Mouse (Mus musculus) megakaryocyte, embryonic 14.5 days (primary cell): ENCODE measurements around the gene Akirin1.

ENCODE experiments used
- FLI1 ChIP-seq: IDR thresholded peaks from 2 replicates; pipeline ENCODE4 v1.6.1; 2012; ENCODE audit warnings: low read length, inconsistent platforms, mixed read lengths
- GATA1 ChIP-seq: IDR thresholded peaks from 3 replicates; pipeline ENCODE4 v1.6.1; 2012; ENCODE audit warnings: mixed read lengths, low read length, inconsistent platforms, borderline replicate concordance

GRCm38 (mm10) chr4:123693384-123693783 is 56.8 kb downstream of the Akirin1 start:
- TF ChIP-seq GATA1 (no peak), FLI1 (no peak)
